Mouse (Mus musculus) forebrain, embryonic 10.5 days (tissue): ENCODE data around the gene Ndufa3. TPM values are rescaled to one million over a fixed set of nuclear protein-coding genes. Genes with fewer than 3 reads are reported as not detected.
"Not testable (repeated sequence)": the region's sequence is repeated elsewhere in the genome, so short reads cannot be mapped to it uniquely, and the experiment has no call there.

ENCODE experiments used
- DNase-seq: peaks from one replicate; pipeline ENCODE4 v3.0.0-alpha.2; 2017; ENCODE audit warnings: low spot score; ENCODE audit errors: extremely low spot score
- H3K27ac ChIP-seq: fragments of 300-500 bp; sonication (generic); 2 replicates; pipeline ENCODE4 v1.5.1; 2016; ENCODE audit warnings: mild to moderate bottlenecking
- H3K27me3 ChIP-seq: fragments of 300-500 bp; sonication (generic); 2 replicates; pipeline ENCODE4 v1.6.1; 2016; ENCODE audit warnings: mild to moderate bottlenecking; ENCODE audit not compliant: poor library complexity, severe bottlenecking
- H3K36me3 ChIP-seq: fragments of 300-500 bp; sonication (generic); replicated peaks from 2 replicates; pipeline ENCODE4 v1.6.1; 2016; ENCODE audit warnings: mild to moderate bottlenecking, moderate library complexity
- H3K4me1 ChIP-seq: fragments of 300-500 bp; sonication (generic); 2 replicates; pipeline ENCODE4 v1.6.1; 2016
- H3K4me3 ChIP-seq: fragments of 300-500 bp; sonication (generic); 2 replicates; pipeline ENCODE4 v1.5.1; 2016; ENCODE audit warnings: mild to moderate bottlenecking, moderate library complexity
- H3K9me3 ChIP-seq: fragments of 300-500 bp; sonication (generic); 2 replicates; pipeline ENCODE4 v1.6.1; 2016; ENCODE audit warnings: mild to moderate bottlenecking, moderate library complexity
- WGBS: fragments of 180-500 bp; shearing (Covaris S2); methylation state at CpG from one replicate; pipeline ENCODE4 v1.1.7; 2016; 5-methylcytosine and 5-hydroxymethylcytosine counted together
- polyA plus RNA-seq: library from polyadenylated mRNA; unstranded; fragments of >200 nt; fragmentation: Nextera tagmentation; extraction: Ambion mirVana; gene quantifications from 2 replicates; pipeline ENCODE4 v1.2.1, GENCODE M21; 2016

Gene Ndufa3
- polyA plus RNA-seq, 1 experiment from 2014 or later = 363 TPM

- no peak overlapping the region for H3K27ac ChIP-seq
- no peaks in the 10 kb centered on the region for H3K36me3 ChIP-seq
- 79% methylated on average over 3 of the region's 3 CpGs for WGBS
Observed at GRCm38 (mm10) chr7:3590550-3590949, 26.6 kb upstream of the Ndufa3 start.

DNA sequence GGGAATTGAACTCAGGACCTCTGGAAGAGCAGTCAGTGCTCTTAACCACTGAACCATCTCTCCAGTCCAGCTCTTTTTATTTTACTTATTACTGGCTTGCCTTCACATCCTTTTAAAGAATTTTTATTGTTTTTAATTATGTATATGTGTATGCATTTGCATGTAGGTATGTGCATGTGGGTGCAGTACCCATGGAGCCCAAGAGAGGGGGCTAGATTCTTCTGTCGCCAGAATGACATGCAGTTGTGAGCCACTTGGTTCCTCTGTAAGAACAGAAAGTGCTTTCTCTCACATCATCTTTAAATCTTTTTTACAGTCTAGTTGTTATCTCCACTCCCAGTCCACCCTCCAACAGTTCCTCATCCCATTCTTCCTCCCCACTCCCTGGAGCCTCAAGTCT, 25.6 kb upstream of the Ndufa3 start:
- no peak for DNase-seq
- no peak overlapping the region for H3K27ac ChIP-seq
- no peak overlapping the region for H3K4me3 ChIP-seq
- no peaks in the 10 kb centered on the region for H3K27me3 ChIP-seq
- H3K4me1 ChIP-seq = peaks cover 3% of the 10 kb centered on the region
- 65% methylated on average over 1 of the region's 1 CpGs for WGBS
- H3K36me3 ChIP-seq = no peaks in the 10 kb centered on the region
- H3K9me3 ChIP-seq = 0 out of 2 replicates have a peak, but pooled peaks cover 2% of the 10 kb centered on the region

More at GRCm38 (mm10) chr7:3590550-3590949, 26.6 kb upstream of the Ndufa3 start:
- H3K9me3 ChIP-seq = no peaks in the 10 kb centered on the region
- no peak overlapping the region for H3K4me3 ChIP-seq
- H3K4me1 ChIP-seq = peaks cover 10% of the 10 kb centered on the region
- H3K27me3 ChIP-seq = no peaks in the 10 kb centered on the region
- DNase-seq = no peak

GRCm38 (mm10) chr7:3593855-3594254, 23.3 kb upstream of the Ndufa3 start:
- no peak for DNase-seq
- no peaks in the 10 kb centered on the region; the same call in 1 of the 2 replicates for H3K4me1 ChIP-seq
- 0 out of 2 replicates have a peak, but pooled peaks cover 2% of the 10 kb centered on the region for H3K9me3 ChIP-seq
- H3K27ac ChIP-seq = no peak overlapping the region
- no peak overlapping the region for H3K4me3 ChIP-seq
- no peaks in the 10 kb centered on the region for H3K27me3 ChIP-seq
- no peaks in the 10 kb centered on the region for H3K36me3 ChIP-seq

GRCm38 (mm10) chr7:3594686-3595085, 22.5 kb upstream of the Ndufa3 start:
- Histone ChIP-seq H3K27ac (no peak overlapping the region), H3K36me3 (no peaks in the 10 kb centered on the region), H3K4me1 (no peaks in the 10 kb centered on the region; the same call in 1 of the 2 replicates), H3K9me3 (0 out of 2 replicates have a peak, but pooled peaks cover 2% of the 10 kb centered on the region), H3K27me3 (no peaks in the 10 kb centered on the region), H3K4me3 (peak overlapping the region; percentile 30; the same call in 1 of the 2 replicates)
- WGBS = 33% methylated on average over 5 of the region's 5 CpGs
- DNase-seq = no peak

DNA sequence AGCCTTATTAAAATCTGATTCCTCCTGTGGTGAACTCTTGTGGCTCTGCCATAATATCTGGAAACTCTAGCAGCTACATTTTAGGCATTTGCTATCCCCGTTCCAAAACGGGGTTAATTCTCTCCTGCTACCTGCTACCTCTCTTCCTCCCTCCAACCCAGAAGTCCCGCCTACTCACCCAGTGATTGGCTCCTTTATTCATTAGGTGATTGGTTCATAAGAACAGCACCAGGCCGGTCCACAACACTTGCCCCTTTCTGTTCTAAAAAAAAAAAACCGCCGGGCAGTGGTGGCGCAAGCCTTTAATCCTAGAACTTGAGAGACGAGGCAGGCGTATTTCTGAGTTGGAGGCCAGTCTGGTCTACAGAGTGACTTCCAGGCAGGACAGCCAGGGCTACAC, 22.0 kb upstream of the Ndufa3 start:
- H3K4me1 ChIP-seq = no peaks in the 10 kb centered on the region; the same call in 1 of the 2 replicates
- no peak overlapping the region for H3K27ac ChIP-seq
- no peak for DNase-seq
- 0 out of 2 replicates have a peak, but pooled peaks cover 2% of the 10 kb centered on the region for H3K9me3 ChIP-seq
- H3K4me3 ChIP-seq = peak overlapping the region; percentile 30; the same call in 1 of the 2 replicates
- H3K36me3 ChIP-seq = no peaks in the 10 kb centered on the region
- no peaks in the 10 kb centered on the region for H3K27me3 ChIP-seq
- WGBS = 13% methylated on average over 9 of the region's 9 CpGs

GRCm38 (mm10) chr7:3597755-3598154, 19.4 kb upstream of the Ndufa3 start:
- not testable (repeated sequence) for H3K27ac ChIP-seq, H3K27me3 ChIP-seq, H3K9me3 ChIP-seq, H3K36me3 ChIP-seq, DNase-seq, H3K4me1 ChIP-seq, H3K4me3 ChIP-seq
- 80% methylated on average over 1 of the region's 1 CpGs for WGBS

DNA sequence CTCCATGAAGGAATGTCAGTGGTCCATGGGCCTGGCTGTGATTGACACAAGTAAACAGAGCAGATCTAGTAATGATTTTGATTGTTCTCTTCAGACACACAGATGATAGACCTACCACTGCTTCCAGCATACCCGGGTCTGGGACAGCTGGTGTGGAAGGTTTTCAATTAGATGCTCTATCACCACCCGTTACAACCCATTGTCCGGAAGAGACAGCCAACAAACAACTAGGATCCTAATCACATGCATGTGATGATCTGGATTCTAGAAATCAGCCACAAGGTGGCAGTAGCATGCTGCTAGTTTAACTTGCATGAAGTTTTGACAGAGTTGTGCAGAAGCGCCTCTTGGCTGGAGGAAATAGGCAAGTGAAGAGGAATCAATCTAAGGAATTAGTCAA, 16.1 kb upstream of the Ndufa3 start:
- Histone ChIP-seq H3K4me3 (no peak overlapping the region), H3K27ac (no peak overlapping the region), H3K36me3 (no peaks in the 10 kb centered on the region), H3K9me3 (peaks cover 2% of the 10 kb centered on the region; the same call in 1 of the 2 replicates), H3K27me3 (no peaks in the 10 kb centered on the region), H3K4me1 (no peaks in the 10 kb centered on the region)
- peak; percentile 57 for DNase-seq
- WGBS = 24% methylated on average over 4 of the region's 4 CpGs

DNA sequence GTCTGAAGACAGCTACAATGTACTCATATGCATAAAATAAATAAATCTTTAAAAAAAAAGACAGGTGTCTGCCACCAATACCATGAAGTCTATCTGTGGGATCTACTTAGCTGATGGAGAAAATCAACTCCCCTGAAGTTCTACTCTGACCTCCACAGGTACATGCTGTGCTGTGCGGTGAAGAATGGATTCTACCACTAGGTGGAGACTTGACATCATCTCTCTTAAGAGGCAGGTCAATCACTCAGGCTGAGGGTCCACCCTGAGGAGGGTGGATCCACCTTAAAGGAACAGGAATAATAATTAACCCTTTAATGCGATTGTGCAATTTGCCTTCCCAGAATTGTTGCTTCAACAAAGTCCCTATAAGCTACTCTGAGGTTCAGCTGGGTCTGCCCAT, 10.4 kb upstream of the Ndufa3 start:
- Histone ChIP-seq H3K27me3 (no peaks in the 10 kb centered on the region), H3K9me3 (no peaks in the 10 kb centered on the region; the same call in 1 of the 2 replicates), H3K36me3 (no peaks in the 10 kb centered on the region), H3K4me1 (no peaks in the 10 kb centered on the region), H3K27ac (no peak overlapping the region), H3K4me3 (no peak overlapping the region)
- DNase-seq = no peak
- WGBS = 31% methylated on average over 2 of the region's 2 CpGs

GRCm38 (mm10) chr7:3607391-3607790, 9.8 kb upstream of the Ndufa3 start:
- H3K4me3 ChIP-seq = no peak overlapping the region
- WGBS = 91% methylated on average over 6 of the region's 6 CpGs
- no peaks in the 10 kb centered on the region for H3K36me3 ChIP-seq
- H3K27me3 ChIP-seq = no peaks in the 10 kb centered on the region
- H3K4me1 ChIP-seq = no peaks in the 10 kb centered on the region
- DNase-seq = no peak
- H3K27ac ChIP-seq = no peak overlapping the region
- H3K9me3 ChIP-seq = no peaks in the 10 kb centered on the region; the same call in 1 of the 2 replicates

- no peak overlapping the region for H3K4me3 ChIP-seq
- no peaks in the 10 kb centered on the region for H3K36me3 ChIP-seq
- no peaks in the 10 kb centered on the region for H3K4me1 ChIP-seq
- H3K9me3 ChIP-seq = no peaks in the 10 kb centered on the region; the same call in 1 of the 2 replicates
- H3K27me3 ChIP-seq = no peaks in the 10 kb centered on the region
- no peak overlapping the region for H3K27ac ChIP-seq
- DNase-seq = no peak
- WGBS = 89% methylated on average over 3 of the region's 3 CpGs
Observed at GRCm38 (mm10) chr7:3608668-3609067, 8.5 kb upstream of the Ndufa3 start.

- H3K27me3 ChIP-seq = no peaks in the 10 kb centered on the region
- DNase-seq = no peak
- H3K4me1 ChIP-seq = no peaks in the 10 kb centered on the region
- H3K27ac ChIP-seq = no peak overlapping the region
- H3K9me3 ChIP-seq = no peaks in the 10 kb centered on the region; the same call in 1 of the 2 replicates
- 84% methylated on average over 3 of the region's 3 CpGs for WGBS
- H3K36me3 ChIP-seq = no peaks in the 10 kb centered on the region
- H3K4me3 ChIP-seq = no peak overlapping the region
Observed at GRCm38 (mm10) chr7:3609082-3609481, 8.1 kb upstream of the Ndufa3 start.

DNA sequence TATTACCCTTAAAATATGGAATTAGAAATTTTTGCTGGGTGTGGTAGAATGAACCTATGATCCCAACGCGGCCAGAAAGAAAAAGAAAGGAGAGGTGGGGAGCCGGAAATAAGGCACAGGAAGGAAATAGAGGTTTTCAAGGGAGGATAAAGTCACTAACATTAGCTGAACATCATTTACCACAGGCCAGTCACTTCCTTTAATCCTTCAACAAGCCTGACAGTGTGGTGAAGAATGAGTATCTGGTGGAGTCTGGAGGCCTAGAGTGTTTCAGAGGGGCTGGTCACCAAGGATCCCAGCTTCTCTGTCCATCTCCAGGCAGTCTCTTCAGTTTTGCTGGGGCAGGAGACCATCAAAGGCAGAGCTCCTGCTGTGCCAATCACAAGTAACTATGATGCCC, 6.7 kb upstream of the Ndufa3 start:
- Histone ChIP-seq H3K36me3 (no peaks in the 10 kb centered on the region), H3K4me1 (no peaks in the 10 kb centered on the region), H3K9me3 (no peaks in the 10 kb centered on the region; the same call in 1 of the 2 replicates), H3K4me3 (no peak overlapping the region), H3K27ac (no peak overlapping the region), H3K27me3 (no peaks in the 10 kb centered on the region)
- 87% methylated on average over 3 of the region's 3 CpGs for WGBS
- DNase-seq = no peak

DNA sequence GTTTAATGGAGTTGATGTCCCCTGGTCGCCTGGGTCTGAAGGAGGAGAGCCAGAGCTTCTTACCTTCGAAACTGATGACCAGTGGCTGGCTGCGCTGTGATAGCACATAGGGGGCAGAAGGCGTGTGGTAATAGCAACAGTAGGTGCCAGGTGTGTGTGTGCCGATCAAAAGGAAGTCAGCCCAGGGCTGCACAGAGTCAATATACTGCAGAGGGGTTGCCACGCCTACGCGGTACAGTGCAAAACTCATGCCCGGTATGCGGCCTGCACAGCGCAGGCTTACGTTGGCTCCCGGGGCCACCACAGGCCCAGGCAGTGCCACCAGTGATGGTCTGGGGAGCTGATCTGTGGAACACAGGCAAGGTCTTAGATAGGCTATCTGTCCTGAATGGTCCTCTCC, 6.2 kb upstream of the Ndufa3 start:
- no peaks in the 10 kb centered on the region for H3K27me3 ChIP-seq
- 91% methylated on average over 13 of the region's 13 CpGs for WGBS
- no peaks in the 10 kb centered on the region for H3K4me1 ChIP-seq
- no peaks in the 10 kb centered on the region for H3K36me3 ChIP-seq
- H3K4me3 ChIP-seq = no peak overlapping the region
- DNase-seq = no peak
- no peak overlapping the region for H3K27ac ChIP-seq
- H3K9me3 ChIP-seq = no peaks in the 10 kb centered on the region; the same call in 1 of the 2 replicates

DNA sequence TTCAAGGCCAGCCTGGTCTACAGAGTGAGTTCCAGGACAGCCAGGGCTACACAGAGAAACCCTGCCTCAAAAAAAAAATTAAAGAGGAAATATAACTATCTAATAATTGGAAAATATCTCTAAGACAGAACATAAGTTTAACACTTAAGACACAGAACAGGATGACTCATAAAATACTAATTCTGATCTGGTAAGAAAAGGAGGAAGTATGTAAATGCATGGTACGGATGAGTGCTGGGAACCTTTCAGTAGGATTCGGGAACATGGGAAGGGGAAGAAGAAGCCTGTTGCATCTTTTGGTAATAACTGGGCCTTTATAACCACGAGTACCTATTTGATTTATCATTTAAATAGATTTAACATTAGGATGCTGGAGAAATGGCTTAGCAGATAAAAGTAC, 3.2 kb upstream of the Ndufa3 start:
- no peaks in the 10 kb centered on the region for H3K27me3 ChIP-seq
- no peak overlapping the region for H3K4me3 ChIP-seq
- peaks cover 8% of the 10 kb centered on the region for H3K4me1 ChIP-seq
- DNase-seq = no peak
- H3K9me3 ChIP-seq = no peaks in the 10 kb centered on the region
- H3K36me3 ChIP-seq = peaks cover under 1% of the 10 kb centered on the region; the same call in 1 of the 2 replicates
- WGBS = 78% methylated on average over 3 of the region's 3 CpGs
- no peak overlapping the region for H3K27ac ChIP-seq
